Mouse (Mus musculus) stomach, embryonic 14.5 days (tissue): ENCODE data around the gene Inhba. TPM values are rescaled to one million over a fixed set of nuclear protein-coding genes. Genes with fewer than 3 reads are reported as not detected.

Experiments
- ATAC-seq: fragments of 200-750 bp; cut with Nextera tagmentation; 2 replicates; pipeline ENCODE4 v1.8.0; 2017; ENCODE audit warnings: low read depth, moderate TSS enrichment; ENCODE audit not compliant: insufficient number of reproducible peaks, insufficient read depth, low FRiP score
- H3K27ac ChIP-seq: fragments of 300-500 bp; sonication (generic); 2 replicates; pipeline ENCODE4 v1.5.1; 2014; ENCODE audit warnings: mild to moderate bottlenecking, low read length, moderate library complexity, mixed read lengths
- H3K27me3 ChIP-seq: fragments of 300-500 bp; sonication (generic); 2 replicates; pipeline ENCODE4 v1.6.1; 2014; ENCODE audit warnings: low read length, control low read depth, mixed read lengths; ENCODE audit not compliant: control insufficient read depth, insufficient read depth
- H3K36me3 ChIP-seq: fragments of 300-500 bp; sonication (generic); 2 replicates; pipeline ENCODE4 v1.6.1; 2014; ENCODE audit warnings: mild to moderate bottlenecking, control low read depth, low read length, moderate library complexity, mixed read lengths; ENCODE audit not compliant: control insufficient read depth, insufficient read depth
- H3K4me1 ChIP-seq: fragments of 300-500 bp; sonication (generic); 2 replicates; pipeline ENCODE4 v1.6.1; 2014; ENCODE audit warnings: low read length, control low read depth, mixed read lengths; ENCODE audit not compliant: control insufficient read depth, insufficient read depth
- H3K4me2 ChIP-seq: fragments of 300-500 bp; sonication (generic); replicated peaks from 2 replicates; pipeline ENCODE4 v1.6.1; 2014; ENCODE audit warnings: low read depth, low read length, control low read depth
- H3K4me3 ChIP-seq: fragments of 300-500 bp; sonication (generic); 2 replicates; pipeline ENCODE4 v1.5.1; 2014; ENCODE audit warnings: low read depth, low read length, control low read depth
- H3K9ac ChIP-seq: fragments of 300-500 bp; sonication (generic); replicated peaks from 2 replicates; pipeline ENCODE4 v1.6.1; 2014; ENCODE audit warnings: low read depth, mild to moderate bottlenecking, control low read depth, low read length, moderate library complexity, mixed read lengths
- H3K9me3 ChIP-seq: fragments of 300-500 bp; sonication (generic); 2 replicates; pipeline ENCODE4 v1.6.1; 2016; ENCODE audit warnings: low read depth, low read length, control low read depth; ENCODE audit not compliant: control insufficient read depth
- WGBS: fragments of 180-500 bp; shearing (Covaris S2); extraction: QIAGEN DNeasy Blood & Tissue Kit; methylation state at CpG from one replicate; pipeline ENCODE4 v1.1.7; 2014; 5-methylcytosine and 5-hydroxymethylcytosine counted together
- polyA plus RNA-seq: library from polyadenylated mRNA; unstranded; fragments of >200 nt; fragmentation: Nextera tagmentation; extraction: Ambion mirVana; gene quantifications from 2 replicates; pipeline ENCODE4 v1.2.1, GENCODE M21; 2014

Gene Inhba
- polyA plus RNA-seq = 3.2 and 4.3 TPM in 2 replicates

DNA sequence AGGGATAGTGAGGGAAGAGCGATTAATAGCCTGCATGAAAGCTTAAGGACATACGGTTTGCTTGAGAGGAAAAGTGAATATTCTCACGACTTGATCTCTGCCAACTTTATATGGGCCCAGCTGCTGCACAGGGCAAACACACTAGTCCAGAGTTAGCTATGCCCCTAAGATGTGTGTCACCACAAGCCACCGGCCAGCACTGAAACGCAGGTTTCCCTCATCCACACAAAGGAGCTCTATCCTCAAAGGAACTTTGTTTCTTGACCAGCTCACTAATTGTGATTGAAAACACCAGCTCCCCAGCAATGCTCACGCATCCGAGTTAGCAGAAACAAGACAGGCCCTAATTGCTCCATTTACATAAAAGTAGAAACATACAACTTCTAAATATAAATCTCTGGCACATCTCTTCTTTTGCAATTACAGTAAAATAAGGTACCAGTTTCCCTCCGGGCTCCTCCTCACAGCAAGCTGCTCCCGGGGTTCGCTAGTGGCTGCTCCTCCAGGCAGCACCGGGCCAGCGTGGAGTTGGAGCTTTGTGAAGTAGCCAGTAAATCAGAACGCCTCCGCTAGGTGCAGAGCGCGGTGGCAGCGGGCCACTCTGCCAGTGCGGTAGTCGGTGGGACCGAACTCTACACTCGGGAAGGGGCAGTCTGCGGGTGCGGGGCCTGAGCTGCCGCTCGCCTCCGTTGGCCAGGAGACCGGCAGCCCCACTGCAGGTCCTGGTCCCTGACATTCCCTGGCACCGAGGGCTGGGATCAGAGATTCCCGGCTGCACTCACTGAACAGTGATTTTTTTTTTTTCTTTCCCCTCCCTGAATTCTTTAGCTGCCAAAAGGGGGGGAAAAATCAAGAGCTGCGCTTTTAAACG lies at the start of gene Inhba:
Inhba (plus strand) TSS at position 480 of the 871 bp plus-strand sequence.
- H3K27me3 ChIP-seq = no peaks in the 10 kb centered on the region
- H3K9me3 ChIP-seq = no peaks in the 10 kb centered on the region
- H3K4me2 ChIP-seq = peak within 1 kb of the TSS; percentile 93
- H3K4me3 ChIP-seq = peak within 1 kb of the TSS; percentile 41
- WGBS = 9% methylated on average over 31 of the region's 31 CpGs
- H3K36me3 ChIP-seq = no peaks in the 10 kb centered on the region
- 0 out of 2 replicates have a peak, but pooled peaks cover 4% of the 10 kb centered on the region for H3K4me1 ChIP-seq
- no peak within 1 kb of the TSS for H3K27ac ChIP-seq
- peak; percentile 59; the same call in 1 of the 2 replicates for ATAC-seq
- H3K9ac ChIP-seq = 0 out of 2 replicates have a peak within 1 kb of the TSS, but pooled peaks have one; percentile 11

DNA sequence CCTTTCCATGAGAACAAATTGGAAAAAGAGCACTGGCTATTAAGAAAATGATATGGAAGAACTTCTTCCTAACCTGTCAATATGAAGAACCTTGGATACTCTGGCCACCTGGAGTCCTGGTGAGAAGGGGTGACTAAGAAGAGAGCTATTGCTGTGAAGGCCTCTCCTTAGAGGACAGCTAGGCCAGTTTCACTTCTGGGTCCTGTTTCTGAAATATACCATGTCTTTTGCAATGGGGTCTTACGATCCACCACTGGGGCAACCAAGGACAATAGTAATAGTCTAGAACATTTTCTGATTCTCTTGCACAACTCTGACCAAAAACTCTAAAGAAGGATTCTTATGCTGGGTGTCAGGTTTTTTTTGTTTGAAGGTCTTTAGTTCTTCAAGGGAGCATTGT lies 35.1 kb upstream of the Inhba start:
- H3K4me2 ChIP-seq = no peak overlapping the region
- WGBS = 92% methylated on average over 1 of the region's 1 CpGs
- ATAC-seq = no peak
- H3K9me3 ChIP-seq = no peaks in the 10 kb centered on the region
- H3K4me3 ChIP-seq = no peak overlapping the region
- no peaks in the 10 kb centered on the region for H3K27me3 ChIP-seq
- no peaks in the 10 kb centered on the region for H3K4me1 ChIP-seq
- H3K27ac ChIP-seq = no peak overlapping the region
- H3K36me3 ChIP-seq = no peaks in the 10 kb centered on the region
- no peak overlapping the region for H3K9ac ChIP-seq

DNA sequence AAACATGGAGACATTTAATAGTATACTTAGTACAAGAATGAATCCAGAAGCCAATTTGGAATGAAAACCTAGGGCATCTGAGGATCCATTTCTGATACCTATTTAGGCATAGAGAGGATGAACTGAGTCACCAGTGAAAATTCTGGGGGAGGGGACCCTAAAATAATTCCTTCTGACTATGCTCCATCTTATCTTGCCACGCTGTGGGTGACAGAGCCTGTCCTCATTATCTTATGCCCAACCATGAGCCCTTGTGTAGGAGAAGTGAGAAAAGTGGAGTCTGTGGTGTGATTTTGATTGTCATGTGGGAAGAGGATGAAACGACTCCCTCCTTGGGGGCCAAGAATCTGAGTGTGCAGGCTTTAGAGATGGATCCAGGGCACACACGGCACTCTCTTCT lies 32.1 kb upstream of the Inhba start:
- H3K4me3 ChIP-seq = no peak overlapping the region
- H3K27me3 ChIP-seq = no peaks in the 10 kb centered on the region
- no peak overlapping the region for H3K27ac ChIP-seq
- no peak overlapping the region for H3K9ac ChIP-seq
- H3K9me3 ChIP-seq = no peaks in the 10 kb centered on the region
- 70% methylated on average over 3 of the region's 3 CpGs for WGBS
- H3K4me1 ChIP-seq = no peaks in the 10 kb centered on the region
- H3K4me2 ChIP-seq = no peak overlapping the region
- no peaks in the 10 kb centered on the region for H3K36me3 ChIP-seq
- no peak for ATAC-seq

DNA sequence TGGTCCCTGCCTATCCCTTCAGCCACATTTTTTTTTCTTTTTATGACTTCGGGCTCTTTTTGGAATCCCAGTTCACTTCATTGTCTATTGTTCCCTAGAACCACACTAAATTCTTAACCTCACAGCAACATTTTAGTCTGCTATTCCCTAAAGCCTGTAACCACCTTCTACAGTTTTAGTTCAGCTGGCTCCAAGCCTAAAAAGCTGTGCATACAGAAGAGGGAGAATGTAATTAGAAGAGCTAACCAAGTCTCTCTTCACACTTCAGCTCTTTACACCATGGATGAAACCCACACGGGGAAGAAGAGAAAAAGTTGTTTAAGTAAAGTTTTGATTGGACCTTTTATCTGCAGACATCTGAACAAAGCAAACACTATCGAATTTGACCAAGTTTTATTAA lies 29.6 kb upstream of the Inhba start:
- no peak overlapping the region for H3K4me3 ChIP-seq
- no peak overlapping the region for H3K27ac ChIP-seq
- H3K27me3 ChIP-seq = no peaks in the 10 kb centered on the region
- ATAC-seq = no peak
- no peak overlapping the region for H3K4me2 ChIP-seq
- H3K9ac ChIP-seq = no peak overlapping the region
- no peaks in the 10 kb centered on the region for H3K9me3 ChIP-seq
- H3K36me3 ChIP-seq = no peaks in the 10 kb centered on the region
- H3K4me1 ChIP-seq = no peaks in the 10 kb centered on the region
- 78% methylated on average over 3 of the region's 3 CpGs for WGBS

DNA sequence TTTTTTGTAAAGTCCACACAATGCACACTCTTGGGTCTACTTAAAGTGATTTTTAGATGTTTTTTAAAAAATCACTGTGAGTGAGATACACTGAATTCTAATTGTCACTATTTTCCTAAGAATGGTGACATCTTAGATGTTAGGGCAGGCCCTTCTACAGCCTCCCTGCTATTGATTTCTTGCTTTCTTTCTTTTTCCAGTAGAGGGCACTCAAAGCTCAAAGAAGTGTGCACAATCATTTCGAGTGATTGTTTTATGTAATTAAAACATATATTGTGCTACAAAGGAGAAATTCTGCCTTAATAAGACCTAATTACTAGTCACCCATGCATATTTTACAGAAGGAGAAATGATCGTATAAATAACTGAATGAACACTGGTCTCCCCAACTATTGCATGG lies 25.9 kb upstream of the Inhba start:
- H3K4me1 ChIP-seq = no peaks in the 10 kb centered on the region
- no peaks in the 10 kb centered on the region for H3K36me3 ChIP-seq
- H3K27me3 ChIP-seq = no peaks in the 10 kb centered on the region
- no peak for ATAC-seq
- no peak overlapping the region for H3K4me2 ChIP-seq
- H3K9ac ChIP-seq = no peak overlapping the region
- H3K9me3 ChIP-seq = no peaks in the 10 kb centered on the region
- no peak overlapping the region for H3K4me3 ChIP-seq
- no peak overlapping the region for H3K27ac ChIP-seq
- WGBS = 73% methylated on average over 2 of the region's 2 CpGs

DNA sequence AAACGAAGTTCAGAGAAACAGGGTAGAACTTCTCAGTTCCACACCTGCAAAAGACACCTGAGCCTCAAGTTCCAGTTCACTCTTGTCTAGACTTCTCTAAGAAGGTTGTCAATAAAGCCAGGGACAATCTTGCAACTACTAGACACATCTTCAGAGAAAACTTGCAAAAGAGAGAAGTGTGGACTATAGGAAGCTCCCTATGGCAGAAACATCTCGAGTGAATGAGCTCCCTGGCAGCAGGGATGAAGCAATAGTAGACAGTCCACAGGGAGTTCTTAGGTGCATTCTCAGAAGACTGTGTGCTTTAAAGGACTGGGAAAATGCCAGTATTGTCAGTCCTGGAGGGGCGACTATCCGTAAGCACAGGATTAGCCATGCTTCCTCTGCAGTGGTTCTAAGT lies 25.5 kb upstream of the Inhba start:
- H3K36me3 ChIP-seq = no peaks in the 10 kb centered on the region
- H3K27ac ChIP-seq = no peak overlapping the region
- WGBS = 83% methylated on average over 4 of the region's 4 CpGs
- H3K27me3 ChIP-seq = no peaks in the 10 kb centered on the region
- no peaks in the 10 kb centered on the region for H3K4me1 ChIP-seq
- no peak for ATAC-seq
- H3K9ac ChIP-seq = no peak overlapping the region
- H3K9me3 ChIP-seq = no peaks in the 10 kb centered on the region
- no peak overlapping the region for H3K4me2 ChIP-seq
- H3K4me3 ChIP-seq = no peak overlapping the region

DNA sequence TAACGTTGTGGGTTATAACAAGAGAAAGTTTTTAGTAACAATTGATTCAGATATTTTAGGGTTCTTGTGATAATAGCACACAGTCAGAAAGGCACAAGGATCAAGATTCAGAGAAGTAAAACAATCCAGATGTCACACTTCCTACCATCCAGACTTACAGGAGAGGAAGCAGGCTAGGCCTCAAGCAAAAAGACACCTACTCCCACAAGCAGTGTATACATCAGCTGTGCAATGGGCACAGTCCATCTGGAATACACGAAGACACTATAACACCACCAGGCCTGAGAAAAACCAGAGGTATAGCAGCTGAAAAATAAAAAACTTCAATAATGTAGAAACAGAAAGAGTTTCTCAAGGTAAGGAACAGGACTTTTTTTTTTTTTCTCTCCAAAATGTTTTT lies 16.3 kb upstream of the Inhba start:
- no peak overlapping the region for H3K9ac ChIP-seq
- 64% methylated on average over 2 of the region's 2 CpGs for WGBS
- no peaks in the 10 kb centered on the region for H3K9me3 ChIP-seq
- no peak overlapping the region for H3K4me3 ChIP-seq
- no peak overlapping the region for H3K4me2 ChIP-seq
- no peak for ATAC-seq
- no peak overlapping the region for H3K27ac ChIP-seq
- no peaks in the 10 kb centered on the region for H3K36me3 ChIP-seq
- H3K27me3 ChIP-seq = no peaks in the 10 kb centered on the region
- H3K4me1 ChIP-seq = no peaks in the 10 kb centered on the region

DNA sequence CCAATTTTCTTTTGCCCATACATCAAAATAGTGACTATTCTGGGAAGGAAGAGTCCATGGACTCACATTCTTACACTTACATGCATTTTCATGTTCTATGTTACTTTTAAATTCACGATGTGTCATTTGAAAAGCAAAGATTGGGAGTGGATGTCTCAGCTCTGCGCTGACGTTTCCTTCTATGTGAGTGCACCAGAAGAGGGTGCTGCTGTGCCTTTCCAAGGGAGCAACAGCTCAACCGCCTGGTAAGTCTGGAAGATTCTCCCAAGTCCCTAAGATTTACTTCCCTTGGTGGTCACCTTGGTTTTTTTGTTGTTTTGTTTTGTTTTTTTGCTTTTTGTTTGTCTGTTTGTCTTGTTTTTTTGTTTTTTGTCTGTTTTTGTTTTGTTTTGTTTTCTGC lies 6.1 kb upstream of the Inhba start:
- WGBS = 6% methylated on average over 4 of the region's 4 CpGs
- Histone ChIP-seq H3K27me3 (no peaks in the 10 kb centered on the region), H3K9ac (no peak overlapping the region), H3K4me3 (no peak overlapping the region), H3K4me2 (no peak overlapping the region), H3K9me3 (no peaks in the 10 kb centered on the region), H3K36me3 (no peaks in the 10 kb centered on the region), H3K27ac (no peak overlapping the region), H3K4me1 (no peaks in the 10 kb centered on the region)
- ATAC-seq = no peak
